Mouse (Mus musculus) subcutaneous adipose tissue, adult 2 months (tissue): ENCODE data around the gene Fbxw24. TPM values are rescaled to one million over a fixed set of nuclear protein-coding genes. Genes with fewer than 3 reads are reported as not detected.

Source experiments
- polyA plus RNA-seq: library from polyadenylated mRNA; depleted of rRNA; stranded (reverse); fragments of >200 nt; gene quantifications from 2 replicates; pipeline ENCODE4 v1.2.3, GENCODE M21; 2012; ENCODE audit warnings: low replicate concordance; rRNA removed

The Fbxw24 gene
- not detected in 2 replicates for polyA plus RNA-seq

GRCm38 (mm10) chr9:109625957-109626356 is at the start of gene Fbxw24:
Gene Fbxw24, minus strand, starts transcription at chr9:109626057.

GRCm38 (mm10) chr9:109664552-109664951 is 38.7 kb upstream of the Fbxw24 start, which contains the start of gene Fbxw25:
Gene Fbxw25, minus strand, starts transcription at chr9:109664652.

GRCm38 (mm10) chr9:109568162-109568561 is 57.7 kb downstream of the Fbxw24 start, which contains the start of gene Fbxw15:
Gene Fbxw15, minus strand, starts transcription at chr9:109568262.

Other genes with a start within 250 kb of the Fbxw24 start
- not detected in 2 replicates for gene Fbxw22, start 221.8 kb downstream of the Fbxw24 start, polyA plus RNA-seq
- not detected in 2 replicates for gene Fbxw16, start 176.9 kb downstream of the Fbxw24 start, polyA plus RNA-seq
- gene Fbxw19, start 130.2 kb downstream of the Fbxw24 start, polyA plus RNA-seq, result not detected in 2 replicates
- not detected in 2 replicates for gene Fbxw15, start 57.8 kb downstream of the Fbxw24 start, polyA plus RNA-seq
- gene Fbxw25, start 38.6 kb upstream of the Fbxw24 start, polyA plus RNA-seq, result not detected in 2 replicates
- gene Fbxw18, start 76.6 kb upstream of the Fbxw24 start, polyA plus RNA-seq, result not detected in 2 replicates
- gene Fbxw26, start 120.0 kb upstream of the Fbxw24 start, polyA plus RNA-seq, result not detected in 2 replicates
- not detected in 2 replicates for gene Fbxw27, start 164.6 kb upstream of the Fbxw24 start, polyA plus RNA-seq
- gene Spink8, start 186.2 kb upstream of the Fbxw24 start, polyA plus RNA-seq, result 0.46 and 11.5 TPM in 2 replicates
- gene Nme6, start 206.7 kb upstream of the Fbxw24 start, polyA plus RNA-seq, result 12.1 and 32.9 TPM in 2 replicates
- 0.17 and 0.54 TPM in 2 replicates for gene Camp, start 223.6 kb upstream of the Fbxw24 start, polyA plus RNA-seq
- gene Cdc25a, start 249.5 kb upstream of the Fbxw24 start, polyA plus RNA-seq, result 1.6 and 7.2 TPM in 2 replicates